Mouse (Mus musculus) testis, adult 2 months (tissue): ENCODE measurements around the gene Traf2.

Experiments
- CTCF ChIP-seq: fragments of 200-500 bp; IDR thresholded peaks from 2 replicates; pipeline ENCODE4 v1.5.1; 2012; ENCODE audit warnings: low read depth, mild to moderate bottlenecking, inconsistent platforms, low read length, moderate library complexity; ENCODE audit not compliant: control insufficient read depth, insufficient read depth, insufficient replicate concordance
- POLR2A ChIP-seq: fragments of 200-500 bp; IDR thresholded peaks from 2 replicates; pipeline ENCODE4 v1.6.1; 2012; ENCODE audit warnings: low read depth, mild to moderate bottlenecking, inconsistent platforms, low read length, moderate library complexity; ENCODE audit not compliant: control insufficient read depth

- TF ChIP-seq CTCF = no peak
- TF ChIP-seq POLR2A = no peak
Observed at GRCm38 (mm10) chr2:25573068-25573467, 26.3 kb upstream of the Traf2 start.
